Mouse (Mus musculus): ENCODE measurements at regions not wholly inside any gene's neighbourhood (a gene's known extent, or its start where the extent isn't known, plus 50 kb on each side); places are given as distances from the start of the nearest gene placed in this dataset.

- no peak for DNase-seq (ENCODE audit: extremely low spot score, low spot score)
- 90% methylated on average over 3 of the region's 3 CpGs for whole genome bisulfite sequencing
- H3K36me3 ChIP-seq (replicated peaks): no peaks in the 10 kb centered on the region
- no peak overlapping the region for H3K27ac ChIP-seq
- H3K4me1 ChIP-seq: no peaks in the 10 kb centered on the region
- H3K27me3 ChIP-seq (ENCODE audit: poor library complexity, severe bottlenecking): no peaks in the 10 kb centered on the region
- no peaks in the 10 kb centered on the region for H3K9me3 ChIP-seq
- H3K4me3 ChIP-seq: no peak overlapping the region
Observed at GRCm38 (mm10) chr3:102668556-102668955, 65.8 kb upstream of the Tspan2 start.

DNA sequence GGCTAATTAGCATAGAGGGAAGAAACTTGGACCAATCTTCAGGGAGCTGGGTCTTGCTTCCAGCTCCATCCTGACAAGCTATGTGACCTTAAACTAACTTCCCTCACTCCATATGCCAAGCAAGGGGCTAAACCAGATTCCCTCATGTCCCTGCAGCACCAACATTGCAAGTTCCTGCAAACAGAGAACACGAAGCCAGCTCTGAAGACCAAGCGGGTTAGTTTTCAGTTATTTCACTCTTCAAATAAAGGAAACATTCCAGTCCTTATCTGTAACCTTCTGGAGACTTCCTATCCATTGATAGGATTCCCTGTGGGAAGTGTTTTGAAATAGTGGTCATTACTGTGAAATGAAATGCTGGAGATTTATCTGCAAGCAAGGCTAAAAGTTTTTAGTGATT, 64.4 kb upstream of the Tspan2 start:
- H3K9me3 ChIP-seq: no peaks in the 10 kb centered on the region
- no peaks in the 10 kb centered on the region for H3K4me1 ChIP-seq
- WGBS: 90% methylated on average over 2 of the region's 2 CpGs
- H3K27ac ChIP-seq: no peak overlapping the region
- DNase-seq (ENCODE audit: extremely low spot score, low spot score): no peak
- H3K4me3 ChIP-seq: no peak overlapping the region
- no peaks in the 10 kb centered on the region for H3K27me3 ChIP-seq (ENCODE audit: poor library complexity, severe bottlenecking)
- H3K36me3 ChIP-seq (replicated peaks): no peaks in the 10 kb centered on the region

- 85% methylated on average over 5 of the region's 5 CpGs for WGBS
- Histone ChIP-seq H3K9me3 (no peaks in the 10 kb centered on the region), H3K4me1 (no peaks in the 10 kb centered on the region), H3K4me3 (no peak overlapping the region), H3K36me3 (replicated peaks) (no peaks in the 10 kb centered on the region), H3K27ac (no peak overlapping the region), H3K27me3 (ENCODE audit: poor library complexity, severe bottlenecking) (no peaks in the 10 kb centered on the region)
- DNase-seq (ENCODE audit: extremely low spot score, low spot score): no peak
Observed at GRCm38 (mm10) chr3:102670557-102670956, 63.8 kb upstream of the Tspan2 start.

GRCm38 (mm10) chr3:102670972-102671371, 63.4 kb upstream of the Tspan2 start:
- no peak overlapping the region for H3K27ac ChIP-seq
- H3K9me3 ChIP-seq: no peaks in the 10 kb centered on the region
- WGBS: 91% methylated on average over 5 of the region's 5 CpGs
- no peaks in the 10 kb centered on the region for H3K27me3 ChIP-seq (ENCODE audit: poor library complexity, severe bottlenecking)
- no peak overlapping the region for H3K4me3 ChIP-seq
- no peaks in the 10 kb centered on the region for H3K4me1 ChIP-seq
- no peaks in the 10 kb centered on the region for H3K36me3 ChIP-seq (replicated peaks)
- no peak for DNase-seq (ENCODE audit: extremely low spot score, low spot score)

DNA sequence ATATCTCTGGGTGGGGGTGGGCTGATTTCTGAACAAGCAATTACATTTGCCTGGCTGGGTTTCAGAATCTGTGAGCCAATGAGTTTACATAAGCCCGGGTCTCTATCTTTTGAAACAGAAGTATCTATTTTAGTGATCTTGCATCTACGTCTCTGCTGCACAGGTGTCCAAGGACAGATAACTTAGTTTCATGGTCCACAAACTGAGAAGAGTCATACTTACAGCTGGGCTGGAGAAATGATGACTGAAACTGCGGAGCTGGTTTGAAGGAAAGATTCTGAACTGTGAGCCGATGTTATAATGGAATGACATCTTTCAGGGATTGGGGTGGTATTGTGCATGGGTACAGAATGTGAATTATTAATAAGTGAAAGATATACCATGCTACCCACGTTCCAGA, 60.8 kb upstream of the Tspan2 start:
- H3K36me3 ChIP-seq (replicated peaks): no peaks in the 10 kb centered on the region
- no peak overlapping the region for H3K4me3 ChIP-seq
- no peak for DNase-seq (ENCODE audit: extremely low spot score, low spot score)
- no peaks in the 10 kb centered on the region for H3K9me3 ChIP-seq
- no peaks in the 10 kb centered on the region for H3K27me3 ChIP-seq (ENCODE audit: poor library complexity, severe bottlenecking)
- 86% methylated on average over 5 of the region's 5 CpGs for WGBS
- H3K27ac ChIP-seq: no peak overlapping the region
- no peaks in the 10 kb centered on the region for H3K4me1 ChIP-seq

GRCm38 (mm10) chr3:102674068-102674467, 60.3 kb upstream of the Tspan2 start:
- no peaks in the 10 kb centered on the region for H3K4me1 ChIP-seq
- 72% methylated on average over 2 of the region's 2 CpGs for WGBS
- H3K4me3 ChIP-seq: no peak overlapping the region
- DNase-seq (ENCODE audit: extremely low spot score, low spot score): no peak
- H3K36me3 ChIP-seq (replicated peaks): no peaks in the 10 kb centered on the region
- no peaks in the 10 kb centered on the region for H3K27me3 ChIP-seq (ENCODE audit: poor library complexity, severe bottlenecking)
- H3K27ac ChIP-seq: no peak overlapping the region
- H3K9me3 ChIP-seq: no peaks in the 10 kb centered on the region

DNA sequence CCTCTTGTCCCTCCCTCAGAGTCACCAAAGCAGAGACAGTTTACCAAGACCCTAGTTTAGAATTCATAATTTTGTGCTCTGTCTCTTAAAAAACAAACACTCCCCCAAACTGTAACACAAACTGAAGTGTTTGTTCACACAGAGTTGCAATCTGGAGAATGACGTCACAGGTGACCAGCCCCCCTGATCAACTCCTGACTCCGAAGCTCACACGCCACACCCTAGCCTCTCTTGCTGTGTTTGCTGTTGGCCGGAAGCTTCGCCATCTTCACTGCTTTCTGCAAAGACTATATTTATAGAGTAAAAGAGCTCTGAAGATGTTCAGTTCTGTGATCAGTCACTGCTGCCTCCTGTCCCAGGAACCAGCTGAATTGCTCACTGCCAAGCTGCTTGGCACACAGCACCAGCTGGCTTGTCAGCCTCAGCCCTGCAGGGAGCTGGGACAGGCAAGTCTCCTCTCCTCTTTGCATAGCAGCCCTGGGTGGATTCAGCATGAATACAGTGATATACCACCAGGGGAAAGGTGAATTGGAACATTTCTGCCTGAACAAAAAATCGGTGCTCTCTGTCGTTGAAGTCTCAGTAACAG, 57.3 kb upstream of the Tspan2 start:
- Histone ChIP-seq H3K4me3 (no peak overlapping the region), H3K4me1 (no peaks in the 10 kb centered on the region), H3K36me3 (replicated peaks) (no peaks in the 10 kb centered on the region), H3K27ac (no peak overlapping the region), H3K27me3 (ENCODE audit: poor library complexity, severe bottlenecking) (no peaks in the 10 kb centered on the region), H3K9me3 (no peaks in the 10 kb centered on the region)
- no peak for DNase-seq (ENCODE audit: extremely low spot score, low spot score)
- WGBS: 89% methylated on average over 7 of the region's 7 CpGs

- no peaks in the 10 kb centered on the region for H3K36me3 ChIP-seq (replicated peaks)
- no peaks in the 10 kb centered on the region for H3K27me3 ChIP-seq (ENCODE audit: poor library complexity, severe bottlenecking)
- no peak overlapping the region for H3K27ac ChIP-seq
- no peaks in the 10 kb centered on the region for H3K4me1 ChIP-seq
- H3K9me3 ChIP-seq: no peaks in the 10 kb centered on the region
- 97% methylated on average over 1 of the region's 1 CpGs for WGBS
- no peak overlapping the region for H3K4me3 ChIP-seq
- DNase-seq (ENCODE audit: extremely low spot score, low spot score): no peak
Observed at GRCm38 (mm10) chr3:102678516-102678915, 55.8 kb upstream of the Tspan2 start.

DNA sequence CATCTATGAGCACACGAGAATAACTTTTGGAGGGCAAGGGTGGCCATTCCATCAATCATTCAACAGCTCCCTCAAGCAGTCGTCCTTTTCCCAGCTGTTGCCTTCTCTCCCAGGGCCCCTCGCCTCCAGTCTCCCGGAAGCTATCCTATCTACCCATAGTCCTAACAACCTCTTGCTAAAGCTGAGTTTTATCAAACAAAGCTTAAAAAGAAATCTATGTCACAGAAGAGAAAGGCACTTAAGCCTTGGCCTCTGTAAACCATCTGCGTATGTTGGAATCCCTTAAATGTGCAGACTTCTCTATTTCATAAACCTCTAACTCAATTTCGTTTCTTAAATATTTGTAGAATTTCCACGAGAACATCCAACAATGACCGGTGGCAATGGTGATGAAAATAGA, 51.9 kb upstream of the Tspan2 start:
- Histone ChIP-seq H3K36me3 (replicated peaks) (no peaks in the 10 kb centered on the region), H3K4me1 (no peaks in the 10 kb centered on the region), H3K27ac (no peak overlapping the region), H3K4me3 (no peak overlapping the region), H3K27me3 (ENCODE audit: poor library complexity, severe bottlenecking) (no peaks in the 10 kb centered on the region), H3K9me3 (no peaks in the 10 kb centered on the region)
- WGBS: 91% methylated on average over 8 of the region's 8 CpGs
- DNase-seq (ENCODE audit: extremely low spot score, low spot score): no peak

- WGBS: 90% methylated on average over 10 of the region's 10 CpGs
- no peak for DNase-seq (ENCODE audit: extremely low spot score, low spot score)
Observed at GRCm38 (mm10) chr3:102683541-102683940, 50.8 kb upstream of the Tspan2 start.

More at GRCm38 (mm10) chr3:102683541-102683940, 50.8 kb upstream of the Tspan2 start:
- no peak overlapping the region for H3K27ac ChIP-seq
- no peak overlapping the region for H3K4me3 ChIP-seq
- no peaks in the 10 kb centered on the region for H3K4me1 ChIP-seq
- no peaks in the 10 kb centered on the region for H3K9me3 ChIP-seq
- H3K27me3 ChIP-seq (ENCODE audit: poor library complexity, severe bottlenecking): no peaks in the 10 kb centered on the region
- H3K36me3 ChIP-seq (replicated peaks): no peaks in the 10 kb centered on the region
